8 mouse cellular contexts compared by ENCODE assay signal in the genomic region with DNA sequence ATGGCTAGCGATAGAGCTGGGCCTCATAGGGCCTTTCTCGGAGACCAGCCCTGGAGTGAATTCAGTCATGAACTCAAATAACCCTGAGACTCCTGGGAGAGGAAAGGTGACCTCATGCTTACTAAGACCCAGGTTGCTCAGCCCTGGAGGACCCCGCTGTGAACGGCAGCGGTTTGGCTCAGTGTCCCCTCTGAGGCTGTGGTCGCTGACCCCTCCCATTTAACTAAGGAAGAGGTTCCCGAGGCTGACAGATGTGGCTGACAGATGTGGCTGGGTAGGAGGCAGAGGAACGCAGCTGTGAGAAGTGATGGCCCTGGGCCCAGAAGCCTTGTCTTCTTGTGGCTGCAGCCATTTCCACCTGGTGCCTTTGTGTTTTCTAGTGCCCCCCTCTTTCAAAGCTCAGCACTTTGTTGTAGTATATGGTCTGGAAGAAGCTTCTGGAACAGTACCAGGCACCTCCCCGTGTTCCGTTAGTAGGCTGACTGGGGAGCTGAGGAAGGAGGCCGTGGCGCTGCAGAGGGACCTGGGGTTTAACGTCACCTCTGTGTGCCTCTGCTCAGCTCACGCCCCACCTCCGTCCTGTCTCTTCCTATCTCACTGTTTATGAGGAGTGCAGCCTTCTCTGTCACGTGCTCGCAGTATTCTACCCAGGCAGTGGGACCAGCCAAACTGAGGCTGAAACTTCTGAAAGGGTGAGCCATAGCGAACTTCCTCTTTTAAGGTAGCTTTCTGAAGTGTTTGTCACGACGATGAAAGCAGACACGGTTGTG. TPM values are rescaled to one million over a fixed set of nuclear protein-coding genes. Genes with fewer than 3 reads are reported as not detected.
DNase-seq lines count a peak whose midpoint lies in the region.

No protein-coding gene starts in this region.

- H3K4me3 ChIP-seq in embryonic facial prominence, embryonic 10.5 days = no peak overlapping the region

- peaks cover 25% of the 10 kb centered on the region for H3K4me1 ChIP-seq in embryonic facial prominence, embryonic 10.5 days

- H3K36me3 ChIP-seq in embryonic facial prominence, embryonic 10.5 days (replicated peaks) = peaks cover 2% of the 10 kb centered on the region; the same call in 1 of the 2 replicates

- no peaks in the 10 kb centered on the region for H3K9me3 ChIP-seq in embryonic facial prominence, embryonic 10.5 days

- H3K27ac ChIP-seq in embryonic facial prominence, embryonic 10.5 days (replicated peaks) = peak overlapping the region; percentile 66

- DNase-seq in B cell, adult 2 months = peak; percentile 87
- no peak for DNase-seq in embryonic facial prominence, embryonic 10.5 days (ENCODE audit: low spot score)
- peak; percentile 44 to 50 for DNase-seq in heart, postnatal 14 days
- DNase-seq in lung, postnatal 36 days = peak; percentile 73
- peak; percentile 76 to 85 for DNase-seq in thymus, postnatal 36 days
- DNase-seq in cerebellum, adult 11 months = no peak
- no peak for DNase-seq in kidney, postnatal 10 days
- DNase-seq in frontal cortex, postnatal 14 days (ENCODE audit: low spot score in 2 of 2) = no peak

- WGBS in embryonic facial prominence, embryonic 10.5 days = 80% methylated on average over 21 of the region's 21 CpGs

- H3K27me3 ChIP-seq in embryonic facial prominence, embryonic 10.5 days (replicated peaks; ENCODE audit: low read depth, poor library complexity, severe bottlenecking) = no peaks in the 10 kb centered on the region

- intact Hi-C loops in heart, postnatal 14 days (cut with DNase I) = no loop called here

RNA-seq across cellular contexts. Expression of gene D6Ertd527e, which starts 48.1 kb away (rescaled TPM):
- polyA plus RNA-seq in embryonic facial prominence, embryonic 10.5 days (2016; fragmentation: Nextera tagmentation; extraction: Ambion mirVana) = 0.12 TPM in 1 of 2 replicates, not detected in the other
- total RNA-seq in heart, postnatal 14 days (2021) = not detected

Comparison
In these comparisons a context has a peak if more than half of its experiments do, and no peak if none do; other contexts are left out.
1. DNase-seq: peak in B cell, adult 2 months (2 of 2), heart, postnatal 14 days (2 of 2), lung, postnatal 36 days (single experiment) and thymus, postnatal 36 days (2 of 2); none in embryonic facial prominence, embryonic 10.5 days (single experiment), cerebellum, adult 11 months (single experiment), kidney, postnatal 10 days (single experiment) and frontal cortex, postnatal 14 days (0 of 2).